Mouse (Mus musculus) neural tube, embryonic 14.5 days (tissue): ENCODE measurements at regions not wholly inside any gene's neighbourhood (a gene's known extent, or its start where the extent isn't known, plus 50 kb on each side); places are given as distances from the start of the nearest gene placed in this dataset.
"Not testable (repeated sequence)": the region's sequence is repeated elsewhere in the genome, so short reads cannot be mapped to it uniquely, and the experiment has no call there.

Experiments
- ATAC-seq: fragments of 200-750 bp; cut with Nextera tagmentation; 2 replicates; pipeline ENCODE4 v1.8.0; 2017; ENCODE audit warnings: low read depth, mild to moderate bottlenecking, moderate TSS enrichment, moderate library complexity
- H3K27ac ChIP-seq: fragments of 300-500 bp; sonication (generic); 2 replicates; pipeline ENCODE4 v1.5.1; 2014; ENCODE audit warnings: low read depth, mild to moderate bottlenecking, control low read depth, low read length, moderate library complexity, mixed read lengths
- H3K27me3 ChIP-seq: fragments of 300-500 bp; sonication (generic); 2 replicates; pipeline ENCODE4 v1.6.1; 2014; ENCODE audit warnings: low read length; ENCODE audit not compliant: control insufficient read depth, insufficient read depth
- H3K36me3 ChIP-seq: fragments of 300-500 bp; sonication (generic); 2 replicates; pipeline ENCODE4 v1.6.1; 2014; ENCODE audit warnings: low read length, mixed read lengths; ENCODE audit not compliant: control insufficient read depth, insufficient read depth
- H3K4me1 ChIP-seq: fragments of 300-500 bp; sonication (generic); 2 replicates; pipeline ENCODE4 v1.6.1; 2014; ENCODE audit warnings: low read length; ENCODE audit not compliant: control insufficient read depth, insufficient read depth
- H3K4me2 ChIP-seq: fragments of 300-500 bp; sonication (generic); 2 replicates; pipeline ENCODE4 v1.6.1; 2014; ENCODE audit warnings: mild to moderate bottlenecking, low read depth, low read length, control low read depth
- H3K4me3 ChIP-seq: fragments of 300-500 bp; sonication (generic); 2 replicates; pipeline ENCODE4 v1.5.1; 2014; ENCODE audit warnings: low read depth, low read length, control low read depth, mixed read lengths
- H3K9ac ChIP-seq: fragments of 300-500 bp; sonication (generic); replicated peaks from 2 replicates; pipeline ENCODE4 v1.6.1; 2014; ENCODE audit warnings: low read depth, mild to moderate bottlenecking, control low read depth, low read length, mixed read lengths
- H3K9me3 ChIP-seq: fragments of 300-500 bp; sonication (generic); 2 replicates; pipeline ENCODE4 v1.6.1; 2016; ENCODE audit warnings: low read length; ENCODE audit not compliant: control insufficient read depth
- WGBS: fragments of 180-500 bp; shearing (Covaris S2); extraction: QIAGEN DNeasy Blood & Tissue Kit; methylation state at CpG from one replicate; pipeline ENCODE4 v1.1.7; 2014; 5-methylcytosine and 5-hydroxymethylcytosine counted together

DNA sequence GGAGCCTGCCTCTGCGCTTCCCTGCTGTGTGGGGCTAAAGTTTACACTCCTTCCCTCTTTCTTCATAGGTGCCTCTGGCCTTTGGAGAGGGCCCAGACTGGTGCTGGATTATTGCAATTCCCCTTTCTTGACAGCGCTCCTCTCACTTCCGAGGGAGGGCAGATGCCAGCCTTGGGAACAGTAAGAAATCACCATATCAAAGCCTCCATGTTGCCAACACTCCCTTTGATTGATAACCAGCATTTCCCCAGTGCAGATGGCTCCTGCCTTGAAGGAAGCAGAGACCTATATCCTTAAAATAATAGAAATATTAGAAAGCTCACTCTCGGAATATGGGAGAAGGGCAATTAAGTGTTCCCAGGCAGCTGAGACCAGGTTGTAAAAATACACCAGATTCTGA, 63.1 kb upstream of the Cep295 start:
- Histone ChIP-seq H3K27me3 (no peaks in the 10 kb centered on the region), H3K9me3 (no peaks in the 10 kb centered on the region), H3K4me2 (no peak overlapping the region), H3K9ac (no peak overlapping the region), H3K27ac (no peak overlapping the region), H3K4me1 (no peaks in the 10 kb centered on the region; the same call in 1 of the 2 replicates), H3K36me3 (no peaks in the 10 kb centered on the region), H3K4me3 (no peak overlapping the region)
- no peak for ATAC-seq
- 40% methylated on average over 4 of the region's 4 CpGs for WGBS

DNA sequence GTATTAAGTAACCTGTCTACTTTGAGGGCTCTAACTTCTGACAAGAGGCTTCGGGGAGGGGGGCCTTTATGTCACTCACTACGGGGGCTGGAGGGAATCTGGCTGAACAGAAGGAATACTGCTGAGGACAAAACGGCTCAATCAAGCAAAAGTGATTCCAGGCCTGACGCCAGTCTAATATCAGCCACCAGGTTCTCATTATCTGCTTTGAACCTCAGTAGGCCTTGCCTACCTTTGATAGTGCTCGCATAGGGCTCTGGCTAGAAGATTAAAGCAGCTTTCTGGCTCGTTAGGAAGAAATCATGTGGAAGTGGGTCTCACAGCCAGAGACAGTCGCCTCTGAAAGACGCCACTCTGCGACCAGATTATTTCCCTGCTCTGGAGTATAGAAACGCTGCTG, 64.3 kb upstream of the Cep295 start:
- Histone ChIP-seq H3K4me1 (no peaks in the 10 kb centered on the region; the same call in 1 of the 2 replicates), H3K27me3 (no peaks in the 10 kb centered on the region), H3K9ac (no peak overlapping the region), H3K4me3 (no peak overlapping the region), H3K4me2 (no peak overlapping the region), H3K9me3 (no peaks in the 10 kb centered on the region), H3K27ac (no peak overlapping the region), H3K36me3 (no peaks in the 10 kb centered on the region)
- 39% methylated on average over 10 of the region's 10 CpGs for WGBS
- ATAC-seq: peak; percentile 49; the same call in 1 of the 2 replicates

DNA sequence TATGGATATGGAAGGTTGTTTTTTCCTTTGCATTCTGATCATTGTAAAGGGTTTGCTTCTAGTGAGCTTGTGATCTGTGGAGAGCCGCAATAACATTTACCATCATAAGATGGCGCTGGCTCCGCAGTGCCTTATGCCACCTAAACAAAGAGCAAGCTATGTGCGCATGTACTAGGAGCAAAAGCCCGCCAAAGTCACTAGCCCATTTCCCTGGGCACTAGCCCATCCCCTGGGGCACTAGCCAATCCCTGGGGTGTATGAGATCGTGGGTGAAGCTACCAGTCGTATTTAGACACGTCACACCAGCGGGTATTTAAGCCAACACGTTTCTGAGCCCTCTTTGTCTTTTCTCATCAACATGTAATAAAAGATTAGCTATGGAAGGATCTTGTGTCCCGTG, 59.0 kb upstream of the Smco4 start:
- 60% methylated on average over 11 of the region's 11 CpGs for WGBS

DNA sequence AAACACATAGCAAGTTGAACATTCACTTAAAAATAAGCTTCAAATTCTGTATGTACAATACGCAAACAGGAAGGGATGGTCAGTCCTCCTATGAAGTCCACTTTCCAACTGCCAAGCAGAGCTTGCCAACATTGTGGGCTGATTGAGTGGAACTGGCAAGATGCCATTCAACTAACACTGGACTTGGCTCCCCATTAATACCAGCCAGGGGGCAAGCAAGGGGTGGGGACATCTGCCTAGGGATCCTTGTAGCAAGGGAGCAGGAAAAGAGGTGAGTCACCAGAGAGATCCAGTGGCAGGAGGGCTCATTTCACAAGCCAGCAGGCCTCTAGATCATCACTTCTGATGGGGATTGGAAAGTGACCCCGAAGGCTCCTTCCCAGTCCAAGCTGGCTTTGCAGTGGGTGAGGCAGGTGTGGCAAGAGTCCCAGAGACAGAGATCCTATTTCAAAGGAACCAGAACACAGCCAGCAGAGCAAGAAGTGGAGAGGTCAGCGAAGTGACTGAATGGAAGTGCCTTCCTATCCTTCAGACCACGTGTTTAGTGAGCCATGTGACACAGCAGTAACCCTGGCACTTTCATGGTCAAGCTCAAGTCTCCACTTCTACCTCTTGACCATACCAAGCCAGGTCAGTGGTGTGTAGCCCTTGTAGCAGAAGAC, 53.8 kb upstream of the Smco4 start:
- no peak for ATAC-seq
- no peak overlapping the region for H3K9ac ChIP-seq
- no peak overlapping the region for H3K4me2 ChIP-seq
- WGBS: 69% methylated on average over 4 of the region's 4 CpGs
- no peaks in the 10 kb centered on the region for H3K4me1 ChIP-seq
- no peak overlapping the region for H3K4me3 ChIP-seq
- no peaks in the 10 kb centered on the region for H3K9me3 ChIP-seq
- H3K27ac ChIP-seq: no peak overlapping the region
- H3K36me3 ChIP-seq: no peaks in the 10 kb centered on the region
- no peaks in the 10 kb centered on the region for H3K27me3 ChIP-seq

More for the DNA sequence above, 59.0 kb upstream of the Smco4 start:
- ATAC-seq, H3K27me3 ChIP-seq, H3K4me1 ChIP-seq, H3K4me2 ChIP-seq, H3K36me3 ChIP-seq, H3K27ac ChIP-seq, H3K9me3 ChIP-seq, H3K4me3 ChIP-seq, H3K9ac ChIP-seq: not testable (repeated sequence)

DNA sequence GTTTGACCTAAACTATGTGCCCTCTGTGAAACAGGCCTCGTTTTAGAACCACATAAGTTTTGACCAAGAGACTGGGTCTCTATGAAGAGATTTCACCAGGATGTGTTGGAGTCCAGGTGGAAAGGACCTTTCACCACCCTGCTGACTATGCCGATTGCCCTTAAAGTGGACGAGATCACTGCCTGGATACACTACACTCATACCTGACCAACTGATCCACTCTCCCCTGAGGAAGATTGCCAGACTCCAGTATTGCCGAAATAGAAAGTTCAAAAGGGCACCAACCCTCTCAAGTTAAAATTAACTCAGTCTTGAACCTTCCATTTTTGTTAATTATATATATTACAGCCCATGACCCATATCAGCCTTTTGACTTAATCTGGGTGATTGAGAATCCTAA, 51.1 kb upstream of the Smco4 start:
- WGBS: 91% methylated on average over 4 of the region's 4 CpGs
- no peaks in the 10 kb centered on the region for H3K27me3 ChIP-seq

More for the DNA sequence above, 51.1 kb upstream of the Smco4 start:
- Histone ChIP-seq H3K4me1 (no peaks in the 10 kb centered on the region), H3K9me3 (no peaks in the 10 kb centered on the region), H3K4me3 (no peak overlapping the region), H3K4me2 (no peak overlapping the region), H3K36me3 (no peaks in the 10 kb centered on the region), H3K27ac (no peak overlapping the region), H3K9ac (no peak overlapping the region)
- no peak for ATAC-seq
